Mouse (Mus musculus) thymus, adult 2 months (tissue): Measurements from ENCODE around the gene Mthfr.
"Not testable (repeated sequence)": the region's sequence is repeated elsewhere in the genome, so short reads cannot be mapped to it uniquely, and the experiment has no call there.

Source experiments
- CTCF ChIP-seq: fragments of 200-500 bp; IDR thresholded peaks from 2 replicates; pipeline ENCODE4 v1.5.1; 2012; ENCODE audit warnings: mild to moderate bottlenecking, control low read depth, low read length, moderate library complexity, borderline replicate concordance; ENCODE audit not compliant: control insufficient read depth, poor library complexity, insufficient read depth; ENCODE audit errors: extremely low read depth
- POLR2A ChIP-seq: fragments of 200-500 bp; IDR thresholded peaks from 2 replicates; pipeline ENCODE4 v1.6.1; 2012; ENCODE audit warnings: mild to moderate bottlenecking, low read length, control low read depth, moderate library complexity; ENCODE audit not compliant: control insufficient read depth, poor library complexity, insufficient read depth; ENCODE audit errors: extremely low read depth

- not testable (repeated sequence) for TF ChIP-seq POLR2A, CTCF
These were observed 4.5 kb downstream of the Mthfr start for GRCm38 (mm10) chr4:148043327-148043726.
